Mouse (Mus musculus) liver, postnatal 0 days (tissue): ENCODE data around the gene Gm49322.

ENCODE experiments used
- CTCF ChIP-seq: sonication (generic); IDR thresholded peaks from 2 replicates; pipeline ENCODE4 v1.5.1; 2016; ENCODE audit warnings: antibody characterized with exemption, low read depth
- EP300 ChIP-seq: IDR thresholded peaks from 2 replicates; pipeline ENCODE4 v1.6.1; 2016; ENCODE audit warnings: antibody characterized with exemption, low read depth, mild to moderate bottlenecking

DNA sequence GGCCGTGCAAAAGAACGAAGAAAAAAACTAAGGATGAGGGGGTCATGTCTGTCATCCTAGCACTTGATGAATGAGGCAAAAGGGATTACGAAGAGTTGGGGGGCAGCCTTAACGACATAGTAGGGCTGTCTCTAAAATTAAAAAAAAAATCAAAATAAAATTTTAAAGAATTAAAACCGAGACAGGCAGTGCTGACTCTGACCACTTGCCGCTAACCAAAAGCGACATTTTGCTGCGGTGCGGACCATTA lies 15.8 kb downstream of the Gm49322 start:
- TF ChIP-seq CTCF = no peak
- TF ChIP-seq EP300 = no peak
